8 mouse cellular contexts compared by ENCODE assay signal in the genomic region with DNA sequence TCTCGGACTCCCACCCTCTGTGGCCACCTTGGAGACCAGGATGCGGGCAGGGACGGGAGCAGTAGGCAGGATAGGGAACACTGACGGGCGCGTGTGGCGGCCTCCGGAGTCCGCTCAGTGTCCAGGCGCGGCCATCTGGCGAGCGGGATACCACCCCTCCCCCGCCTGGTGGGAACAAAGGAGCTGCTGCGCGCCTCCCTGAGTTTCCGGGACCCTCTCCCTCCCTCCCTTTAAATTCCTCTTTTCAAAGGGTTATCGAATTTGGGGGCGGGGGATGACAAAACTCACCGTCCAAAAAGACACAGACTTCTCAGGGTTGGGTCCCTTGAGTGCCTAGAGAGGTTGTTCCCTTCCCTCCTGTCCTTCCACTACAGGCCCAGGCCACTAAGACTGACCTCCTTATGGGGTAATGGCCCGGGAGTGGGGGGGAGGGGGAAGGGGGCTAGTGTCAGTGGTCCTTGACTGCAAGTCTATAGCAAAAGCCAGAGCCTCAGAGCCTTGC. TPM values are rescaled to one million over a fixed set of nuclear protein-coding genes. Genes with fewer than 3 reads are reported as not detected.
DNase-seq lines count a peak whose midpoint lies in the region; ATAC-seq and TF ChIP-seq lines count a peak whose summit lies in the region.

No protein-coding gene starts in this region.

- no peak; the same call in 1 of the 2 replicates for TF ChIP-seq POLR2A in heart, adult 2 months (IDR thresholded peaks at IDR 0.05; ENCODE audit: insufficient read depth, low read depth, low read length)
- no peak for TF ChIP-seq POLR2A in CH12.LX (IDR thresholded peaks at IDR 0.05; ENCODE audit: low read depth, low read length)

- no peak for TF ChIP-seq CTCF in heart, adult 2 months (IDR thresholded peaks at IDR 0.05)
- TF ChIP-seq CTCF in CH12.LX (conservative IDR thresholded peaks at IDR 0.05 in 1 of 2, IDR thresholded peaks at IDR 0.05 in 1 of 2; ENCODE audit: low read depth in 2 of 2, low read length in 2 of 2) = no peak

- intact Hi-C loops in heart, adult 2 months (cut with DNase I) = no loop called here

- H3K27ac ChIP-seq in heart, adult 2 months = peak overlapping the region; percentile 66
- 0 out of 2 replicates have a peak overlapping the region, but pooled peaks have one; percentile 7 for H3K27ac ChIP-seq in CH12.LX (ENCODE audit: insufficient read depth, low read depth)
- H3K27ac ChIP-seq in forebrain, embryonic 11.5 days (ENCODE audit: low read depth, low read length) = peak overlapping the region; percentile 99
- peak overlapping the region; percentile 90 for H3K27ac ChIP-seq in liver, embryonic 12.5 days

- in situ Hi-C loops in CH12.LX (cut with MboI; ENCODE audit: low pct_ligation_motif_present, low pct_unique_long_range_greater_than_20kb, low sequenced_read_pairs) = loop anchor here (5.0 kb wide), 1 partner anchor 62 kb away; no protein-coding TSS in a partner anchor

- no peak for TF ChIP-seq EP300 in heart, adult 2 months (IDR thresholded peaks at IDR 0.05; ENCODE audit: insufficient read depth, low read depth, low read length)
- no peak for TF ChIP-seq EP300 in CH12.LX (IDR thresholded peaks at IDR 0.05; ENCODE audit: low read length)

- peak overlapping the region; percentile 76 for H3K9ac ChIP-seq in heart, adult 2 months (ENCODE audit: low read depth, low read length)
- H3K9ac ChIP-seq in CH12.LX (ENCODE audit: insufficient read depth, low read depth) = peak overlapping the region; percentile 61
- H3K9ac ChIP-seq in forebrain, embryonic 11.5 days (ENCODE audit: low read length) = peak overlapping the region; percentile 93
- peak overlapping the region; percentile 70 for H3K9ac ChIP-seq in liver, embryonic 12.5 days

- dilution Hi-C loops in CH12.LX (cut with MboI; ENCODE audit: extremely low pct_ligation_motif_present, extremely low pct_unique_long_range_greater_than_20kb, low sequenced_read_pairs) = no loop called here

- TF ChIP-seq RAD21 in CH12.LX (IDR thresholded peaks at IDR 0.05; ENCODE audit: low read depth, low read length) = no peak

- peak overlapping the region; percentile 69 for H3K4me2 ChIP-seq in CH12.LX (ENCODE audit: insufficient read depth, low read depth, poor library complexity, severe bottlenecking)
- H3K4me2 ChIP-seq in forebrain, embryonic 11.5 days (ENCODE audit: low read depth, low read length, severe bottlenecking) = peak overlapping the region; percentile 98
- H3K4me2 ChIP-seq in liver, embryonic 12.5 days = peak overlapping the region; percentile 95

- no peak for DNase-seq in heart, adult 2 months
- no peak for DNase-seq in heart, adult 9 months (ENCODE audit: low spot score in 2 of 2)
- no peak for DNase-seq in CH12.LX (ENCODE audit: extremely low read depth)
- no peak for DNase-seq in forebrain, embryonic 11.5 days (ENCODE audit: low spot score)
- DNase-seq in frontal cortex, postnatal 36 days (ENCODE audit: low spot score in 2 of 2) = no peak
- DNase-seq in cerebellum, postnatal 14 days = no peak

- peak overlapping the region; percentile 83 for H3K4me3 ChIP-seq in heart, adult 2 months
- H3K4me3 ChIP-seq in CH12.LX (replicated peaks in 1 of 3; ENCODE audit: low read depth in 2 of 3, low read length in 2 of 3, poor library complexity in 1 of 3) = peak overlapping the region; percentile 47 to 89 (median 75)
- H3K4me3 ChIP-seq in forebrain, embryonic 11.5 days (ENCODE audit: low read depth, low read length) = peak overlapping the region; percentile 87
- peak overlapping the region; percentile 77 for H3K4me3 ChIP-seq in liver, embryonic 12.5 days

- no peaks in the 10 kb centered on the region for H3K79me2 ChIP-seq in heart, adult 2 months (replicated peaks; ENCODE audit: control insufficient read depth, insufficient read depth, low read length)
- peaks cover 33% of the 10 kb centered on the region for H3K79me2 ChIP-seq in CH12.LX (replicated peaks; ENCODE audit: control insufficient read depth, extremely low read depth, insufficient read depth, poor library complexity, severe bottlenecking)

- no peaks in the 10 kb centered on the region for H3K9me3 ChIP-seq in CH12.LX (replicated peaks; ENCODE audit: low read length)
- H3K9me3 ChIP-seq in forebrain, embryonic 11.5 days (ENCODE audit: control insufficient read depth, low read length) = no peaks in the 10 kb centered on the region
- no peaks in the 10 kb centered on the region for H3K9me3 ChIP-seq in liver, embryonic 12.5 days (replicated peaks)

- H3K27me3 ChIP-seq in heart, adult 2 months (ENCODE audit: control insufficient read depth, insufficient read depth, low read length) = no peaks in the 10 kb centered on the region
- H3K27me3 ChIP-seq in CH12.LX (replicated peaks) = no peaks in the 10 kb centered on the region
- no peaks in the 10 kb centered on the region for H3K27me3 ChIP-seq in forebrain, embryonic 11.5 days (ENCODE audit: control insufficient read depth, insufficient read depth, low read length)
- 0 out of 2 replicates have a peak, but pooled peaks cover 4% of the 10 kb centered on the region for H3K27me3 ChIP-seq in liver, embryonic 12.5 days (replicated peaks)

- WGBS in heart, adult 2 months = 1% methylated on average over 21 of the region's 21 CpGs
- under 1% methylated on average over 21 of the region's 21 CpGs for WGBS in forebrain, embryonic 11.5 days
- WGBS in liver, embryonic 12.5 days (ENCODE audit: insufficient replicate concordance) = under 1% methylated on average over 21 of the region's 21 CpGs

- no peaks in the 10 kb centered on the region for H3K36me3 ChIP-seq in heart, adult 2 months (ENCODE audit: control insufficient read depth, insufficient read depth, low read length)
- H3K36me3 ChIP-seq in CH12.LX (replicated peaks in 1 of 2; ENCODE audit: control insufficient read depth in 1 of 2, insufficient read depth in 1 of 2, low read length in 1 of 2) = peaks cover 18 to 32% of the 10 kb centered on the region in 2 experiments
- peaks cover 12% of the 10 kb centered on the region; the same call in 1 of the 2 replicates for H3K36me3 ChIP-seq in forebrain, embryonic 11.5 days (ENCODE audit: control insufficient read depth, insufficient read depth, low read length)
- H3K36me3 ChIP-seq in liver, embryonic 12.5 days = peaks cover 33% of the 10 kb centered on the region

- peak; percentile 32 for ATAC-seq in forebrain, embryonic 11.5 days (replicated peaks; ENCODE audit: low FRiP score)
- no peak for ATAC-seq in liver, embryonic 12.5 days
- no peak for ATAC-seq in CD4-positive, CD25-positive, alpha-beta regulatory T cell, adult 4 months

- peaks cover 7% of the 10 kb centered on the region for H3K4me1 ChIP-seq in heart, adult 2 months (ENCODE audit: control insufficient read depth, insufficient read depth, low read length)
- H3K4me1 ChIP-seq in CH12.LX (ENCODE audit: control insufficient read depth in 1 of 2, insufficient read depth in 2 of 2) = peaks cover 26 to 53% of the 10 kb centered on the region in 2 experiments
- peaks cover 29% of the 10 kb centered on the region for H3K4me1 ChIP-seq in forebrain, embryonic 11.5 days (replicated peaks; ENCODE audit: control insufficient read depth, insufficient read depth, low read length)
- H3K4me1 ChIP-seq in liver, embryonic 12.5 days = peaks cover 50% of the 10 kb centered on the region

TF ChIP-seq in CH12.LX, 34 proteins besides CTCF, POLR2A, EP300 and RAD21 (continues in another document):
- TF ChIP-seq NRF1 (IDR thresholded peaks at IDR 0.05; ENCODE audit: low read depth, low read length) (no peak), IRF4 (IDR thresholded peaks at IDR 0.05; ENCODE audit: low read depth, low read length) (no peak), ETS1 (conservative IDR thresholded peaks at IDR 0.05; ENCODE audit: low read depth, low read length) (no peak), TBP (conservative IDR thresholded peaks at IDR 0.05; ENCODE audit: low read depth, low read length) (no peak; the same call in 1 of the 2 replicates)

RNA-seq across cellular contexts. Expression of a gene that starts 0.5 kb away (rescaled TPM):
- 10 to 100 TPM; 22.0 to 32.1 TPM for total RNA-seq in heart, adult 2 months (2021)
- 318 and 731 TPM in 2 replicates for polyA plus RNA-seq in heart, adult 2 months (2012; rRNA removed)
- 186 and 279 TPM in 2 replicates for total RNA-seq in CH12.LX (2012; rRNA removed)
- total RNA-seq in CH12.LX (2014; rRNA removed) = 109 and 116 TPM in 2 replicates
- 241 and 300 TPM in 2 replicates for polyA plus RNA-seq in CH12.LX (2012; ENCODE audit: insufficient read length, low read depth)
- polyA plus RNA-seq in forebrain, embryonic 11.5 days (2014; fragmentation: Nextera tagmentation; extraction: Ambion mirVana) = 139 and 140 TPM in 2 replicates
- 35.9 and 40.3 TPM in 2 replicates for polyA plus RNA-seq in liver, embryonic 12.5 days (2016; fragmentation: Nextera tagmentation; extraction: Ambion mirVana)
- 10 to 100 TPM; 24.1 to 34.8 TPM for polyA plus RNA-seq in CD4-positive, CD25-positive, alpha-beta regulatory T cell, adult 4 months (2017; shearing (Covaris generic))

RNA-seq across cellular contexts. Expression of a gene that starts 28.6 kb away (rescaled TPM):
- 10 to 100 TPM; 23.3 to 23.5 TPM for total RNA-seq in heart, adult 2 months (2021)
- 20.6 and 26.4 TPM in 2 replicates for polyA plus RNA-seq in heart, adult 2 months (2012; rRNA removed)
- total RNA-seq in CH12.LX (2012; rRNA removed) (120 and 164 TPM in 2 replicates), CH12.LX (2014; rRNA removed) (98.7 and 105 TPM in 2 replicates)
- polyA plus RNA-seq in CH12.LX (2012; ENCODE audit: insufficient read length, low read depth) = 155 and 165 TPM in 2 replicates
- 71.7 and 80.3 TPM in 2 replicates for polyA plus RNA-seq in forebrain, embryonic 11.5 days (2014; fragmentation: Nextera tagmentation; extraction: Ambion mirVana)
- polyA plus RNA-seq in liver, embryonic 12.5 days (2016; fragmentation: Nextera tagmentation; extraction: Ambion mirVana) = 99.5 and 100.0 TPM in 2 replicates
- polyA plus RNA-seq in CD4-positive, CD25-positive, alpha-beta regulatory T cell, adult 4 months (2017; shearing (Covaris generic)) = 10 to 100 TPM; 31.4 to 35.3 TPM

RNA-seq across cellular contexts. Expression of a gene that starts 40.8 kb away (rescaled TPM):
- total RNA-seq in heart, adult 2 months (2021) = 10 to 100 TPM; 54.4 to 55.8 TPM
- polyA plus RNA-seq in heart, adult 2 months (2012; rRNA removed) = 85.9 and 129 TPM in 2 replicates
- total RNA-seq in CH12.LX (2012; rRNA removed) (174 and 254 TPM in 2 replicates), CH12.LX (2014; rRNA removed) (184 and 188 TPM in 2 replicates)
- polyA plus RNA-seq in CH12.LX (2012; ENCODE audit: insufficient read length, low read depth) = 141 and 158 TPM in 2 replicates
- polyA plus RNA-seq in forebrain, embryonic 11.5 days (2014; fragmentation: Nextera tagmentation; extraction: Ambion mirVana) = 271 and 304 TPM in 2 replicates
- 128 and 135 TPM in 2 replicates for polyA plus RNA-seq in liver, embryonic 12.5 days (2016; fragmentation: Nextera tagmentation; extraction: Ambion mirVana)
- polyA plus RNA-seq in CD4-positive, CD25-positive, alpha-beta regulatory T cell, adult 4 months (2017; shearing (Covaris generic)) = 100 to 1,000 TPM; 126 to 160 TPM

RNA-seq across cellular contexts. Expression of a gene that starts 40.8 kb away (rescaled TPM):
- total RNA-seq in heart, adult 2 months (2021) = 10 to 100 TPM; 11.9 to 12.5 TPM
- 28.6 and 30.0 TPM in 2 replicates for polyA plus RNA-seq in heart, adult 2 months (2012; rRNA removed)
- total RNA-seq in CH12.LX (2012; rRNA removed) = 10.0 and 10.4 TPM in 2 replicates
- 3.8 and 4.3 TPM in 2 replicates for total RNA-seq in CH12.LX (2014; rRNA removed)
- polyA plus RNA-seq in CH12.LX (2012; ENCODE audit: insufficient read length, low read depth) = 14.2 and 17.6 TPM in 2 replicates
- polyA plus RNA-seq in forebrain, embryonic 11.5 days (2014; fragmentation: Nextera tagmentation; extraction: Ambion mirVana) = 45.4 and 48.3 TPM in 2 replicates
- polyA plus RNA-seq in liver, embryonic 12.5 days (2016; fragmentation: Nextera tagmentation; extraction: Ambion mirVana) = 22.4 and 22.9 TPM in 2 replicates
- polyA plus RNA-seq in CD4-positive, CD25-positive, alpha-beta regulatory T cell, adult 4 months (2017; shearing (Covaris generic)) = 1 to 10 TPM; 2.8 to 4.1 TPM

Comparison
In these comparisons a context has a peak if more than half of its experiments do, and no peak if none do; other contexts are left out.
1. H3K27ac ChIP-seq: peak in every context shown above with its lines; median percentile 99 in forebrain, embryonic 11.5 days; 90 in liver, embryonic 12.5 days; 66 in heart, adult 2 months; 7 in CH12.LX.